Mouse (Mus musculus) lung, postnatal 14 days (tissue): ENCODE data around the gene Prune2.

Experiments
- DNase-seq: peaks from one replicate; pipeline ENCODE4 v3.0.0; 2021

Gene Prune2

DNA sequence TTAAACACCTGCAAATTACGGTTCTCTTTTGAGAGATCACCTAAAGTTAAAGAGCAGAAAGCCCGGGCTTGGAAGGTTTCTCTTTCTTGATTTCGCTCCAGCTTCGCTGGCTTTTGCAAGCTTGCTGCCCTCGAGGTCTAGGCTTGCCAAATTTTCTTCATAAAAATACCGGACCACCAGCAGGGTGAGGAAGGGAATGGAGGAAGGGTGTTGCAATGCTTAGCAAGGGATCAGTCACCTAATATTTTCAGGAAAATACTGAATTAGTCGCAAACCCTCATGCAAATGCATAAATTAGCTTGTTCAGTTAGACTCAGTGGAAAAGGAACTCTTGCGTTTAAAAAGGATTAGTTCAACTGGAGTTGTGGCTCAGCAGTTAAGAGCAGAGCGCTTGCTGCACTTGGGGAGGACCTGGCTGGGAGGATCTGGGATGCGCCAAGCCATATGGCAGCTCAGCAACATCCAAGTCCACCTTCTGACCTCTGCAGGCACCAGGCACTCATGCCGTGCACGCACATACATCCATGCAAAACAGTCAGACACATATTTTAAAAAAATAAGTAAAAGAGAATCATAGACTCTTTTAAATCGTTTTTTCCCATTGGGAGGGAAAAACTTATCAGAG, 259.1 kb downstream of the Prune2 start:
- DNase-seq: no peak

DNA sequence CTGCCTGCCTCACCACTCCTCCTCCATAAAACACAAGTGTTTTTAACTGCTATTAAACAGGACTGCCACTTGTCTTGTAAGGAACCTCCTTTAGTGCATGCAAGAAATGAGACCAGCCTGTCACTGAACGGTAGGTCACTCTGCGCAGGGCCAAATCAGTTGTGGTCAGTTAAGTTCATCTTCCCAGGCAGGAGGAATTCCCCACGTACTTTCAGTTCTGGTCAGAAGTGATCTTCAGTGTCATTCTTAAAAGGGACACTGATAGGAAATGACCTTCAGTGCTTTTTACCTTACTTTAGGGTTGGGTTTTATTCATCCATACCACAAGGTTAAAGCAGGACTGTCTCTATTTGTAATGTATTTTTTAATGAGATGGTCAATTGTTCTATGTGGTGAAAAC, 262.3 kb downstream of the Prune2 start:
- no peak for DNase-seq

DNA sequence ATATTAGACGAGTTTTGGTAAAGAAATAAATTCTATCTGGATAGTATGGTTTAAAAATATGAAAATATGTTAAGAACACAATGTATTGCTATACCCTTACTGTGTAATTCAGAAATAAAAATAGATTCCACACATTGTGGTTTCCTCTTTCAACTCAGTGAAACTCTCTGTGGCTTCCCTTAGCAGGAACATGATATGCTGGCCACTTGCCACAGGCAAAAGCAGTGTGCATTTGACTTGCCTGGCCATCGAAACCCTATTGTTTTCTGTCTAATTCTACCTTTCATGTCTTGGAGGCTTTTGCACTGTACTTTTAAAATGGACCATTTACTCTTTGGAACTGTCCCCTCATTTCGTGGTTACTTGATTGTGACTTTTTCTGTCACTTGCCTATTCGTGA, 267.9 kb downstream of the Prune2 start:
- DNase-seq: peak; percentile 4

DNA sequence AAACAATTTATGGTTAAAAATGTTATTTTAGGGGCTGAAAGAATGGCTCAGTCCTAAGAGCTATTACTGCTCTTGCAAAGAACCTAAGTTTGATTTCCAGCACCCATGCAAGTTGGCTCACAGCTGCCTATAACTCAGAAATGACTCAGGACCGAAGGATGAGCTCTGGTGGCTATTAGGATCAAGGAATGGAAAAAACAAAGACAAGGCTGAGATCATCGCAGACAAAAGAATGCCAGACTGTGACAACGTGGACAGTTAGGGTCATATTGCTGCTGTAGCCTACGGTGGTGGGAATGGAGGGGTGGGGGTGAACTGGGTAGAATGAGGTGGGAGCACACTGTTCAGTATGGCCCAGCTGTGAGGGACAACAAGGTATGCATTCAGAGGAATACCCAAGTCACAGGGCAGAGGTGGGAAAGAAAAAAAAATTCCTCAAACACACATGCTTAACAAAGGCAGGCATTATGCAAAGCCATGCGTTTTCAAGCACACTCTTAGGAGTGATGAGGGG, 269.7 kb downstream of the Prune2 start:
- DNase-seq: no peak

DNA sequence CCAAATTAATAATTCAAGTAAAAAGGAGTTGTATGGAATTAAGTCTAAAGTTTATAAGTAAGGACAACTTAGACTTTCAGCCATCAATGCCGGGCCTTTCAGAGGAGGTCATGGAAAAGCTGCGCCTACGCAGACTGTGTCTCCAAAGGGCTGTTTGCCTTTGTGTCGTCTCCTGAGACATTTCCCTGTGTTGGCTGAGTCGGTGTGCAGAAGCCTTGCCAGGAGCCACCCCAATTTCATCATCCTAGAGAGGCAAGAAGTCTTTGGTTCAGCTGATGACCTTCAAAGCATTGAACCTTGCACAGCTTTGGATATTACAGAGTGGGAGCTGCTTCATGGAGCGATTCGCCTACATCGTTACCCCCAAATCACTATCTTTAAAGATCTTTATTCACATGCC, 270.2 kb downstream of the Prune2 start:
- no peak for DNase-seq

DNA sequence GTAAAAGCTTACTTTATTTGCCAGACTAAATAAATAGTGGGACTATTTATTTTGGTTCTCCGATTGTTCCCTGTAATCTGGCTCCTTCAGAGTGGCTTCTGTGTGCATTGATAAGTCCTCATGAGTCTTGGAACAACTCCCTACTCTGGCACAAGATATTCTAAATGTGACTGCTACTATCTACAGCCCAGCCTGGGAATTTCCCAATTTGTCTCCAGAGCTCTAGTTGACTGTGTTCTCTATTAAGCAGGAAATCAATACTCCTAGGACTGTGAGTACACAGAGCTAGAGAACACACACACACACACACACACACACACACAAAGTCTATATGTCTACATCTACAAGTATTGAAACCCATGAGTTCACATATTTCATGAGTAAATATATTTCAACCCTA, 274.1 kb downstream of the Prune2 start:
- no peak for DNase-seq

DNA sequence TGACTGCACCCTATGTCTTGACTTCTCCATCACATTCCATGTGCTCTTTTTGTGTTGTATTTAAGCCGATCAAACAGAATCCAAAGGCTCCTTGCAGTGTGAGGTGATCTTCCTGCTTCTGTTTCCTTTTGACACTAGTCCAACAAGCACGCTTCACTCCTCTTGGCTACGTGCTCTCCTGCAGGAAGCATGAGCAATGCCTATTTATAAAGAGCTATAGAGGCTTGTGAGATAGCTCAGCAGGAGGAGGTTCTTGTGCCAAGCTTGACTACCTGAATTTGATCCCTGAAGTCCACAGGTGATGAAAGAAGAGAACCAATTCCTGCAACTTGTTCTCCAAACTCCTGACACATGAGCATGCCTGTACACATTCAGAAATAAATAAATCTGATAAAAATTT, 282.6 kb downstream of the Prune2 start:
- no peak for DNase-seq

DNA sequence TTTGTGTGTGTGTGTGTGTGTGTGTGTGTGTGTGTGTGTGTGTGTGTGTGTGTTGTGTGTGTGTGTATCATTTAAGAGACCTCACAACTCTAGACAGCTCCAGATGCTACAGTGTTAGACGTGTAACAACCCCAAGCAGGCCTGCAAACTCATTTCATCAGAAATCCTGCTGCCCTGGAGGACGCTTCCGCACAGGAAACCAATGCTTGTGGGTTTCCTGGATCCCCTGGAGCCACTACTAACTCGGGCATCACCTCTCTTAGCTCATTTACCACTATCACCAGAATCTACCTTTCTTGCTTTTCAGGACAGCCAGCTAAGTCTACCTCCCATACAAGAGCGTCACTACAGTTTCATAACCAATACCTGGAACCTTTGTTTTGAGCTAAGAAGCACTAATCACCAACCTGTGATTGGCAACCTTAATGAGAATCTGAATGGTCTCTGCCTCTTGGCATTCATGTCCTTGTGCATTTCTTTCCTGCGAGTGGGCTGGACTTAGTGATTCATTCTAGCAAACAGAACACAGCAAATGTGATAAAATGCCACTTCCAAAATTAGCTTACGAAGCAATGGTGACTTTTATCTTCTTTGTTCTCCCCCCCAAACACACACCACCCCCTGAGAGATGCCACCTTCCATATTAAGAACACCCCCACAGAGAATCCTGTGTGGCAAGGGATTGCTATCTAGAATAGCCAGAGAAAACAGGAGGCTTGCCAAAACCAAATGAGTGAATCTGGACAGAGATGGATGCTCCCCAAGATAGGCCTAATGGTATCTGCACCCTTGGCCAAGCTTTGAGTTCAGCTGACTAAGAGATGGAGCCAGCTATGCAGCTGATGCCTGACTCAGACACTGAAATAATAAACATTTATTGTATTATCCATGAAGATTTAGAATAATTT, 284.5 kb downstream of the Prune2 start:
- DNase-seq: no peak

DNA sequence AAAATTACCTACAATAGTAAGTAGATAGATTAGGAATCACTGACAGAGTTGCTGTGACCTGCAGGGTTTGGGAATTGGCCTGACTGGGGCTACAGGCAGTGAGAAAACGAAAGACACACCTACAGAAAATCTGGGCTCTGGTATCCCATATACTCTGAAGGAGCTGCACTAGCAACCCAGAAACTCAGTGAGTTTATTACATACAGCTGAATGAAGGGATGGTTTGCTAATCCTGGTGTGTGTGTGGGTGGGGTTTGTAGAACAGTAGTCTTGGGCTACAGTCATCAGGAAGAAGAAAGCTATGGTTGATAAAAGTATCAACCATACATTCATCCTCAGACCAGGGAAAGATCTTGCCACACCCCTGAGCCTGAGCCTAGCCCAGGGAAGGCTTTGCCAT, 285.3 kb downstream of the Prune2 start:
- DNase-seq: no peak

DNA sequence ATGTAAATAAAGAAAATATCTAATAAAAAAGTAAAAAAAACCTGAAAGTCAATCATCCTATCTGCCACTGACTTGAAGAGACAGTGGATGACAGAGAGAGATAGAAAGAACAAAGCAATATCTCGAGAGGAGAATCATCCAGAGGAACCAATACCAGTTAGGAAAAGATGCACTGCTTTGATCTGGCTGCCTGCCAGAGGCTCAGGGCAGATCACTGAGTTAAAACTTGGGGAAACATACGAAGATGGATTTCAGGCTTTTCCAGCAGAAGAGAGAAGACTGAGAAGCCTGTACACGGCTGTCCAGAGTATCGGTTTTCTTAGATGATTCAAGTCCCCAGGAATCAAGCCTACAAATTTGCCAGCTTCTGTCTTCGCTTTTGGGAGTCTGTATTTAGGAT, 287.0 kb downstream of the Prune2 start:
- no peak for DNase-seq

DNA sequence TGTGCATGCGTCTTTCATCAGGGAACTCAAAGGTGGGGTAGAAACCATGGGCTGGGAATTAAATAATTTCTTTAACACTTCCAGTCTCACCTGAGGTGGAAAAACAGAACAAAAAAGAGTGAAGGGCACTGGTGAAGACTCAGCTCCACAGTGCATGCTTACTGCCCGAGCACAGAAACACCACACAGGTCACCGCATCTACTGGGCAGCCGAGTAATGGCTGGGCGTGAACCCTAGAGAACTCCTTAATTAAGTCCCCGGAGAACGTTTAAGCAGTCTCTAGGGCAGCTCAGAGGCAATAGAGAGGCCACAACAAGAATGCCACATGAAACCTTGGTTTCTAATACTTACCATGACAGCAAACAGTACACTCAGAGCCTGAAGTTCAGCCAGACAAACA, 288.6 kb downstream of the Prune2 start:
- DNase-seq: no peak

DNA sequence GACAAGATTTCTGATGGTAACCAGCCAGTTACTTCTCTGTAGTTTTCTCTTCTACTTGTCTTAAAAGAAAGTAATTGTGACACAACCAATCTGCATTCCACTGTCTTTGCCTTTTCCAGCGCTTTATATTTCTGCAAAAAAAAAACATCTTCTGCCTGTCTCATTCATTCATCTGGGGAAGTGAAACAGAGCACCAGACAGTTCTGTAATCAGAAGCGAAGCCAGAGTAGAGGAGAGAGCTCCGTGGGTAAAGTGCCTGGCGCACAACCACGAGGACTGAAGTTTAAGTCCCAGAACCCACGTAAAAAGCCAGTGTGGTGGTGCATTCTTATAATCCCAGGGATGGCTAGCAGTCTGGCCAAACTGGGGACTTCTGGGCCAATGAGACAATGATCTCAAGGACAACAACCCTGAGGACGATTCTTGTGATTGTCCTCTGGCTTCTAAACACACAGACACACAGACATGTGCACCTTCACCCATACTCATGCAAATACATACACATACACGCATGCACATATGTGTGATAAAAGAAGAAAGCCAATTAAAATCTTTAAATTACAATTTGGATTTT, 291.5 kb downstream of the Prune2 start:
- no peak for DNase-seq

DNA sequence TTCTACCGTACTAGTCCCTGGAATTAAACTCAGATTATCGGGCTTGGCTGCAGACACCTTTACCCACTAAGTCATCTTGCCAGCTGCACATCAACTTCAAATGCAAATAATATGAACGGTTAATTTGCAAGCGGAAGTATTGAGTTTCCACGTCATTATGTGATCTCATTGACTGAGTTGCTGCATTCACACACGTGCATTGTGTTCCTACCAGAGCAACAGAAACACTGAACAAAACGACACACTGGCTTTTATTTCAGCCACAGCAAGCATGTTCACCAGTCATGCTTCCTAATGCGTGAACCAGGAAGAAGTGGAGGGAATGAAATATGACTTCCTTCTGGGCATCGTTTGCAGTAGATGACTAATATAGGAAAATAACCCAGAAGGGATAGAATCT, 293.8 kb downstream of the Prune2 start:
- DNase-seq: no peak

DNA sequence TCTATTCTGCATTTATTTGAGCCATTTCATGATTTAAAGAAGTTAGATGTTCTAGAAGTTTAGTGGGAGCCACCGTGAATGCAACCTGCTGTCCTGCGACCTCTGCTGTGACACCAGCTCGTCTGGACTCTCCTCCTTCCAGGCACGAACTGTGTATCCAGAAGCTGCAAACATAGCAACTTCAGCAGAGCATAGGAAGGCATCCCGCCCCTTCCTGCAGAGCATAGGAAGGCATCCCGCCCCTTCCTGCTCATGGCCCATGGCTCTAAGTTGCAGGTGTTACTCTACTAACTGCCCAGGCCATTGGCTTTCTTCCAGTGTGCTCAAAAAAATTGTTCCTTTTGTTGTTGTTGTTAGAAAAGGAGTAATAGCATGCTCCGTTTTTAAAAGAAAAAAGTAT, 294.9 kb downstream of the Prune2 start:
- DNase-seq: no peak

DNA sequence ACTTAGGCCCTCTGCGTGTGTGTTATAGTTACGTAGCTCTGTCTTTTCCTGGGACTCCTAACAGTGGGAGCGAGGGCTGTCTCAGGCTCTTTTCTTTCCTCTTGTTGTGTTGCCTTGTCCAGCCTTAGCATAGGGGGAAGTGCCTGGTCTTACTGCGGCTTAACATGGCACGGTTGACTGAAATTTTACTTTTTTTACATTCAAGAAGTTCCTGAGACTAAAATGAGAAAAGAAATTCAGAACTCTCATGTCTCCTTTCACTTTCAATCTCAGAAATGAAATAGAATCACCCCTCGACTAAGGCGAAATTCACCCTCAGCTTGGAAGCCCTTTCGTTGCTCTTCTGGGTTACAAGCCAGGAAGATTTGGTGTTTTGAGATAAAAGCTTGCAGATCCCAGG, 295.5 kb downstream of the Prune2 start:
- no peak for DNase-seq

DNA sequence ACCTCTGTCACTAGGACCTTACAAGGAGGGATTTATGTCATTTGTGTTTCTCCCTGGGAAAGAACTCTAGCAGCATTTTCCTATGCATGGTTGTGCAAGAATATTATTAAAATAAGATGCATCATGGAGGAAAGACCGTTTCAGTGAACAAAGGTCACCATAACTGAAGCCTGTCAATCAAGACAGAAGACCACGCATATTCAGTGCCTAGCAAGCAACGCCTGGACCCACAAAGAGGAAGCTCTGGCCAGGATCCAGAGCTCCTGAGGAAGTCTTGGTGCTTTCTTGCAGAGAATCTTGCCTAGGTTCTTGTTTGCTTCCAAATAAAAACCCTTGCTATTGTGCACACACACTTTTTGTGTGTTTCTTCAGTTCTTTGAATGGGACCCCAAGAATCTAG, 296.9 kb downstream of the Prune2 start:
- no peak for DNase-seq

DNA sequence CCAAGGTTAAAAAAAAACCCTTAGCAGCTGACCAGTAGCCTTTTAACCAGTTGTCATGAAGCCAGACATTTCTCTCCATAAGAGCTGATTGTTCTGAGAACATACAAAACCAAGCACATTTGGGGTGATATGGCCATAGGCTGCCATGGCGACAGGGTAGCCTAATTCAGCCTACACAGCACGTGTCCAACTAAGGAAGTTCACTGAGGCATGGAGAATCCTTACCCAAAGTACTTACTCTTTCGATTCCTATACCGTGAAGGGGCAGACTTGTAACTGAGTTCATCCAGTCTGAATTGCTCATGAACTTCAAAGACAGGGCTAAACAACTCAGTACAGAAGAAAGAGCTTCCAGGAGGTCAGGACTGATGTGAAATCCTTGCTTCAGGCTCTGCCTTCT, 299.6 kb downstream of the Prune2 start:
- no peak for DNase-seq

DNA sequence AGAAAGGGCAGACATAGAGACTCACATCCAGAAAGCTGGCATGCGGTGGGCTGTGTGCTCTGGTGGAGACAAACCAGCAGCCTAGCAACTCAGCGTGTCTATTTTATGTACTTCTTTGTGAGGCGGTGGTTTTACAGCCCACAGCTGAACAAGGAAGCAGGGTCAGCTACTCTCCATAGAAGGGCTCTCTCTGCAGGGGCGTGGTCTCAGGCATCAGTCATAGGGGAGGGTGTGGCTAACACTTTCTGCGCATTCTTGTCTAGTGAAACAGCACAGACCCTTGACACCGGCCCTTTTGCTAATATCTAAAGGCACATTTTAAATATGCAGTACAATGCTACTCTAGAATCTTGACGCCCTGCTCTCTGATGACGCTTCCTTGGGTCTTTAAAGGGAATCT, 300.5 kb downstream of the Prune2 start:
- DNase-seq: no peak

DNA sequence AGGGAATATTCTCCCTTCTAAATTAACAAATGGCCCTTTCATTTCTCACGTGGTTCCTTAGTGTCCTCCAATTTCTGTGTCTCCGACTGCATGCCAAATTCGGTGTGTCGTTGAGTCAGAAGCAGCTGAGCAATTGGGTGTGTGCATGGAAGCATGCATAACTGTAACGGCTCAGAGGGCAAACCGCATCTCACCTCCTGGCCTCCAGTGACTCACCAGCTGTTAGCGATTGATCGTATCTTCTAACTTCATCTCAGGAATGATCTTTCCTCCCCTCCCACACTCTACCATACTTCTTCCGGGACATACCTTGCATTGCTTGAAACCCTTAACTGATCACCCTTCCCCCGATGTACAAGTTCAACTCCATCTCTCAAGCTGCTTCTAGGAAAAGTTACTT, 300.9 kb downstream of the Prune2 start:
- DNase-seq: no peak

DNA sequence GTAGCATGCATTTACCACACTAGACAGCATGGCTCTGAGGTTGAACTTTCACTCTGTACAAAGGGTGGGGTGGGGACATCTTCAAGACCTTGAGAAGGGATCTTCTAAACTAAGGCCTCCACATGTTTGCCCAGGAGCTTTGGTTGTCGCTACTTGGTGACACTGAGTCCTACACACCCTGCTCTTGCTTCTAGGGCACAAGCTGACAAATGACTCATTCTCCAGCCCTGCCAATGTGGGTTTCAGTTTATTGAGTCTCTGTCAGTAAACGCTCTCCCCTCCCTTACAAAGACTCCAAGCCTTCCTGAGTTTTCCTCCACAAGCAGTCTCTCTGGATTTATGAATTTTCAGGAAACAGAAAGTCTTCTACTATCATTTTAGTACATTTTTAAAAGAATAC, 307.3 kb downstream of the Prune2 start:
- DNase-seq: no peak

DNA sequence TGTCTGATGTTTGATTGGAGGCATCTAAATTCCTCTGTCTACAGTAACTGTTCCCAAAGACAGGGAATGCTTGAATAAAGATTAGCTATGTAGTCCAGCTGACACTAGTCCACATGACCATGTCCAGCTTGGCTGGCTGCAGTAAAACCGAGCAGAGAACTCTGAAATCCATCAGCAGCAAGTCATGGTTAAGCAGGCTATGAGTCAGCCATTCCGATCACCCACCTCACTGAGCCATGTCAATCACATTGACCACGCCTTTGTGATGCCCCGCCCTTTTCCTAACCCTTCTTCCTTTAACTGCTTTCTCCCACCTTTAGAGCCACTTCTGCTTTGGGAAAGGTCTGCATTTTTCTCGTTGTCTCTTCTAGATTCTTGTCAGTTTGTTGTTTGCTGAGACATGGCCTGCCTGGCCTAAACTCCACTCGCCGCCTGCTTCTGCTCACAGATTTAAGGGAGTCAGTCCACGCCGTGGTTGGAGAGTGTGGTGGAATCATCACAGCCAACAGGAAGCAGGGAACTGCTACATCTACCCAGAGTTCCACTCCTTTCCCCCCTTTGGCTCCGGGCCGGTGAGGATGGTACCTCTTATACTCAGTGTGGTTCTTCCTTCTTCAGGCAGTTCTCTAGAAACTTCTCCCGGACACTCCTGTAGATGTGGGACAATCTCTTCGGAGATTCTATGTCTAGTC, 307.9 kb downstream of the Prune2 start:
- DNase-seq: peak; percentile 3

DNA sequence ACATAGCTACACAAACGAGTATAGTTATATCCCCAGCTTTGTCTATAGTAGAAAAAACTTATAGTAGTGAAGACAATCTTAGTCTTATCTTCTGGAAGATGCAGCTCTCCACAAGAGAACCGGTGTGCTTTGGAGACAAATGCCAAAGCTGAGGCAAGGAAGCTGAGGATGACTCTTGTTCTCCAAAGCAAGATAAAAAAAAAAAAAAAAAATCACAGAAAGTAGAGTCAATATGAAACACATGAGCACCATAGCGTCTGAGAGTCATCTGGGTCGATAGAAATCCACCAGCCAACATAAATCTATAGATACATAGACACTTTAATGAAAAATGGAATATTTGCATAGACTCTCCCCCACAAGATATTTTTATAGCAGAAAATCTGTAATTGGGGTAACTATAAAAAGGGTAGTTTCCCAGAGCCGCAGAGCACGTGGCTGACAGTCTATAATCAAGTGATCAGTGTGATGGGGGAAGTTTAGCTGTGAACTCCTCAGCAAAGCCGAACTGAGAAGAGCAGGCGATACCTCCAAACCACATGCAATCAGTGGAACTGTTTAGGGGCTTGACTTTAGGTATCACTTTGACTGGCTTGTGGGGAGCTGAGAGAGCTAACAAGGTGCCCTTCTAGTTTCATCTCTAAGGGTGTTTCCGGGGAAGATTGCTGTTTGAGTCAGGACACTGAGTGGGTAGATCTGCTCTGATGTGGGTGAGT, 308.7 kb downstream of the Prune2 start:
- DNase-seq: no peak

DNA sequence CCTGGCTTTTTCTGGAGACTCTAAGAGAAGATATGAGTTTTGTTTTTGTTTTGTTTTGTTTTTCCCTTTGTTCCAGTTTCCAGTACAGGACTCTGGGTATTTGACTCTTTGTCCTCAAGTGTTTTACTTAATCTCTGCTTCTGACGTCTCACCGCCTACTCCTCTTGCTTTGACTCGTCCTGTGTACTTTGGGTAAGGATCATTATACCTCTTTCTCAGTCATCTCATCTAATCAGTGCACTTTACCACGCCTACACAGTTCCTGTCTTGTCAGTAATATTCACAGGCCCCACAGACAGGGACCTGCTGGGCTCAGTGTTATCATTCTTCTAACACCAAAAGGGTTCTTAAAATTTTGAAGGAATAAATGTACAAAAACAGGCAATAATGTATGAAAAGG, 312.8 kb downstream of the Prune2 start:
- no peak for DNase-seq
